In genomic region chr16:83351069-83351468, GRCm38 (mm10) we compare ENCODE assay signal across 14 mouse cellular contexts.
"Had no signal": no experiment of that assay in that cellular context is flagged by ENCODE, and none has a peak within 500 bp of the region (broad histone marks: within the 10 kb centered on the region; RNA-seq: fewer than 3 reads in every experiment).

No protein-coding gene starts in this region.

- H3K27ac ChIP-seq: kidney, postnatal 0 days; limb, embryonic 15.5 days; liver, embryonic 12.5 days; midbrain, embryonic 12.5 days; neural tube, embryonic 13.5 days had no signal

- H3K4me3 ChIP-seq: limb, embryonic 15.5 days; liver, embryonic 12.5 days; midbrain, embryonic 12.5 days; neural tube, embryonic 13.5 days had no signal

- ATAC-seq: intestine, postnatal 0 days; liver, embryonic 12.5 days; midbrain, embryonic 16.5 days had no signal

- H3K27me3 ChIP-seq: limb, embryonic 15.5 days; liver, embryonic 12.5 days; midbrain, embryonic 12.5 days; neural tube, embryonic 13.5 days had no signal

- H3K4me2 ChIP-seq: limb, embryonic 15.5 days; liver, embryonic 12.5 days; midbrain, embryonic 12.5 days; neural tube, embryonic 13.5 days had no signal

- H3K4me1 ChIP-seq: limb, embryonic 15.5 days; liver, embryonic 12.5 days; midbrain, embryonic 12.5 days; neural tube, embryonic 13.5 days had no signal

- H3K36me3 ChIP-seq: limb, embryonic 15.5 days; liver, embryonic 12.5 days; midbrain, embryonic 12.5 days; neural tube, embryonic 13.5 days had no signal

- H3K9ac ChIP-seq: limb, embryonic 15.5 days; liver, embryonic 12.5 days; midbrain, embryonic 12.5 days; neural tube, embryonic 13.5 days had no signal

- H3K9me3 ChIP-seq: limb, embryonic 15.5 days; liver, embryonic 12.5 days; midbrain, embryonic 12.5 days; neural tube, embryonic 13.5 days had no signal

- DNase-seq: kidney, adult 9 months; kidney, postnatal 36 days; left cerebral cortex, postnatal 4 days; lung, postnatal 14 days; retina, postnatal 1 day; right cerebral cortex, postnatal 25 days; thymus, postnatal 4 days had no signal
